Mouse (Mus musculus): ENCODE measurements at regions not wholly inside any gene's neighbourhood (a gene's known extent, or its start where the extent isn't known, plus 50 kb on each side); places are given as distances from the start of the nearest gene placed in this dataset.
A peak's percentile ranks its signal among the peaks of the same experiment; 100 is the strongest.
"Not testable (repeated sequence)": the region's sequence is repeated elsewhere in the genome, so short reads cannot be mapped to it uniquely, and the experiment has no call there.

GRCm38 (mm10) chr16:86473059-86473740, 571.6 kb upstream of the Adamts5 start:
- no peak overlapping the region for H3K9ac ChIP-seq (ENCODE audit: low read length)
- H3K4me1 ChIP-seq (ENCODE audit: control insufficient read depth, insufficient read depth, low read length), result no peaks in the 10 kb centered on the region
- no peak overlapping the region for H3K27ac ChIP-seq (ENCODE audit: low read depth, low read length)
- peak; percentile 23 for DNase-seq (ENCODE audit: low spot score, missing footprints)
- H3K27me3 ChIP-seq (ENCODE audit: control insufficient read depth, insufficient read depth, low read length), result no peaks in the 10 kb centered on the region
- no peak overlapping the region for H3K4me2 ChIP-seq
- H3K4me3 ChIP-seq (ENCODE audit: low read depth, low read length), result no peak overlapping the region
- no peaks in the 10 kb centered on the region for H3K9me3 ChIP-seq (ENCODE audit: control insufficient read depth, low read length)
- ATAC-seq (ENCODE audit: low FRiP score), result peak; percentile 61; the same call in 1 of the 2 replicates
- 59% methylated on average over 4 of the region's 4 CpGs for WGBS
- no peaks in the 10 kb centered on the region for H3K36me3 ChIP-seq (ENCODE audit: control insufficient read depth, insufficient read depth, low read length)

- no peak overlapping the region for H3K9ac ChIP-seq (ENCODE audit: low read length)
- H3K27ac ChIP-seq (ENCODE audit: low read depth, low read length), result no peak overlapping the region
- no peaks in the 10 kb centered on the region for H3K36me3 ChIP-seq (ENCODE audit: control insufficient read depth, insufficient read depth, low read length)
- no peak for ATAC-seq (ENCODE audit: low FRiP score)
- no peaks in the 10 kb centered on the region for H3K27me3 ChIP-seq (ENCODE audit: control insufficient read depth, insufficient read depth, low read length)
- H3K9me3 ChIP-seq (ENCODE audit: control insufficient read depth, low read length), result no peaks in the 10 kb centered on the region
- H3K4me2 ChIP-seq, result no peak overlapping the region
- no peaks in the 10 kb centered on the region for H3K4me1 ChIP-seq (ENCODE audit: control insufficient read depth, insufficient read depth, low read length)
- peak; percentile 47 for DNase-seq (ENCODE audit: low spot score, missing footprints)
- no peak overlapping the region for H3K4me3 ChIP-seq (ENCODE audit: low read depth, low read length)
- 80% methylated on average over 9 of the region's 9 CpGs for WGBS
Observed at GRCm38 (mm10) chr16:86461073-86461472, 559.4 kb upstream of the Adamts5 start.

- no peak for DNase-seq (ENCODE audit: low spot score, missing footprints)
- ATAC-seq (ENCODE audit: low FRiP score), result peak; percentile 55; the same call in 1 of the 2 replicates
- no peaks in the 10 kb centered on the region for H3K4me1 ChIP-seq (ENCODE audit: control insufficient read depth, insufficient read depth, low read length)
- H3K4me3 ChIP-seq (ENCODE audit: low read depth, low read length), result no peak overlapping the region
- no peaks in the 10 kb centered on the region for H3K9me3 ChIP-seq (ENCODE audit: control insufficient read depth, low read length)
- WGBS, result 81% methylated on average over 3 of the region's 3 CpGs
- H3K27ac ChIP-seq (ENCODE audit: low read depth, low read length), result no peak overlapping the region
- no peaks in the 10 kb centered on the region for H3K27me3 ChIP-seq (ENCODE audit: control insufficient read depth, insufficient read depth, low read length)
- no peaks in the 10 kb centered on the region for H3K36me3 ChIP-seq (ENCODE audit: control insufficient read depth, insufficient read depth, low read length)
- no peak overlapping the region for H3K4me2 ChIP-seq
- H3K9ac ChIP-seq (ENCODE audit: low read length), result no peak overlapping the region
Observed at GRCm38 (mm10) chr16:86456649-86457048, 555.0 kb upstream of the Adamts5 start.

- ATAC-seq (ENCODE audit: low FRiP score), result no peak
- H3K27me3 ChIP-seq (ENCODE audit: control insufficient read depth, insufficient read depth, low read length), result no peaks in the 10 kb centered on the region
- H3K9me3 ChIP-seq (ENCODE audit: control insufficient read depth, low read length), result no peaks in the 10 kb centered on the region
- H3K4me2 ChIP-seq, result no peak overlapping the region
- no peaks in the 10 kb centered on the region for H3K4me1 ChIP-seq (ENCODE audit: control insufficient read depth, insufficient read depth, low read length)
- H3K4me3 ChIP-seq (ENCODE audit: low read depth, low read length), result no peak overlapping the region
- H3K36me3 ChIP-seq (ENCODE audit: control insufficient read depth, insufficient read depth, low read length), result no peaks in the 10 kb centered on the region
- 79% methylated on average over 3 of the region's 3 CpGs for WGBS
- no peak overlapping the region for H3K9ac ChIP-seq (ENCODE audit: low read length)
- DNase-seq (ENCODE audit: low spot score, missing footprints), result no peak
- H3K27ac ChIP-seq (ENCODE audit: low read depth, low read length), result no peak overlapping the region
Observed at GRCm38 (mm10) chr16:86454810-86455209, 553.2 kb upstream of the Adamts5 start.

- no peaks in the 10 kb centered on the region for H3K9me3 ChIP-seq (ENCODE audit: control insufficient read depth, low read length)
- no peak for ATAC-seq (ENCODE audit: low FRiP score)
- no peak overlapping the region for H3K4me3 ChIP-seq (ENCODE audit: low read depth, low read length)
- DNase-seq (ENCODE audit: low spot score, missing footprints), result no peak
- H3K36me3 ChIP-seq (ENCODE audit: control insufficient read depth, insufficient read depth, low read length), result no peaks in the 10 kb centered on the region
- no peaks in the 10 kb centered on the region for H3K27me3 ChIP-seq (ENCODE audit: control insufficient read depth, insufficient read depth, low read length)
- no peak overlapping the region for H3K27ac ChIP-seq (ENCODE audit: low read depth, low read length)
- H3K9ac ChIP-seq (ENCODE audit: low read length), result no peak overlapping the region
- H3K4me2 ChIP-seq, result no peak overlapping the region
- H3K4me1 ChIP-seq (ENCODE audit: control insufficient read depth, insufficient read depth, low read length), result no peaks in the 10 kb centered on the region
Observed at GRCm38 (mm10) chr16:86454031-86454430, 552.4 kb upstream of the Adamts5 start.

- no peaks in the 10 kb centered on the region for H3K4me1 ChIP-seq (ENCODE audit: control insufficient read depth, insufficient read depth, low read length)
- no peak overlapping the region for H3K9ac ChIP-seq (ENCODE audit: low read length)
- no peak overlapping the region for H3K4me3 ChIP-seq (ENCODE audit: low read depth, low read length)
- no peaks in the 10 kb centered on the region for H3K9me3 ChIP-seq (ENCODE audit: control insufficient read depth, low read length)
- no peaks in the 10 kb centered on the region for H3K27me3 ChIP-seq (ENCODE audit: control insufficient read depth, insufficient read depth, low read length)
- H3K36me3 ChIP-seq (ENCODE audit: control insufficient read depth, insufficient read depth, low read length), result no peaks in the 10 kb centered on the region
- ATAC-seq (ENCODE audit: low FRiP score) (no peak), DNase-seq (ENCODE audit: low spot score, missing footprints) (peak; percentile 49)
- 25% methylated on average over 1 of the region's 1 CpGs for WGBS
- no peak overlapping the region for H3K27ac ChIP-seq (ENCODE audit: low read depth, low read length)
- no peak overlapping the region for H3K4me2 ChIP-seq
Observed at GRCm38 (mm10) chr16:86448478-86449160, 547.0 kb upstream of the Adamts5 start.

GRCm38 (mm10) chr16:86419458-86419857, 517.8 kb upstream of the Adamts5 start:
- peak; percentile 80 for ATAC-seq (ENCODE audit: low FRiP score)
- not testable (repeated sequence) for H3K27me3 ChIP-seq (ENCODE audit: control insufficient read depth, insufficient read depth, low read length); H3K4me3 ChIP-seq (ENCODE audit: low read depth, low read length); H3K27ac ChIP-seq (ENCODE audit: low read depth, low read length); H3K9me3 ChIP-seq (ENCODE audit: control insufficient read depth, low read length); H3K4me1 ChIP-seq (ENCODE audit: control insufficient read depth, insufficient read depth, low read length); H3K4me2 ChIP-seq; H3K36me3 ChIP-seq (ENCODE audit: control insufficient read depth, insufficient read depth, low read length); H3K9ac ChIP-seq (ENCODE audit: low read length)
- 15% methylated on average over 5 of the region's 5 CpGs for WGBS
- peak; percentile 91 for DNase-seq (ENCODE audit: low spot score, missing footprints)

- 85% methylated on average over 2 of the region's 2 CpGs for WGBS
- Histone ChIP-seq H3K36me3 (ENCODE audit: control insufficient read depth, insufficient read depth, low read length) (no peaks in the 10 kb centered on the region), H3K4me2 (no peak overlapping the region), H3K4me3 (ENCODE audit: low read depth, low read length) (no peak overlapping the region), H3K4me1 (ENCODE audit: control insufficient read depth, insufficient read depth, low read length) (no peaks in the 10 kb centered on the region), H3K27ac (ENCODE audit: low read depth, low read length) (no peak overlapping the region), H3K9me3 (ENCODE audit: control insufficient read depth, low read length) (no peaks in the 10 kb centered on the region), H3K9ac (ENCODE audit: low read length) (no peak overlapping the region), H3K27me3 (ENCODE audit: control insufficient read depth, insufficient read depth, low read length) (no peaks in the 10 kb centered on the region)
- ATAC-seq (ENCODE audit: low FRiP score), result no peak
- DNase-seq (ENCODE audit: low spot score, missing footprints), result no peak
Observed at GRCm38 (mm10) chr16:86404309-86404708, 502.7 kb upstream of the Adamts5 start.

- WGBS, result 95% methylated on average over 1 of the region's 1 CpGs
- no peak overlapping the region for H3K4me3 ChIP-seq (ENCODE audit: low read depth, low read length)
Observed at GRCm38 (mm10) chr16:86401381-86401780, 499.8 kb upstream of the Adamts5 start.

More at GRCm38 (mm10) chr16:86401381-86401780, 499.8 kb upstream of the Adamts5 start:
- no peak overlapping the region for H3K9ac ChIP-seq (ENCODE audit: low read length)
- no peaks in the 10 kb centered on the region for H3K27me3 ChIP-seq (ENCODE audit: control insufficient read depth, insufficient read depth, low read length)
- no peak for DNase-seq (ENCODE audit: low spot score, missing footprints)
- H3K27ac ChIP-seq (ENCODE audit: low read depth, low read length), result no peak overlapping the region
- H3K4me1 ChIP-seq (ENCODE audit: control insufficient read depth, insufficient read depth, low read length), result no peaks in the 10 kb centered on the region
- no peaks in the 10 kb centered on the region for H3K9me3 ChIP-seq (ENCODE audit: control insufficient read depth, low read length)
- no peak overlapping the region for H3K4me2 ChIP-seq
- ATAC-seq (ENCODE audit: low FRiP score), result no peak
- no peaks in the 10 kb centered on the region for H3K36me3 ChIP-seq (ENCODE audit: control insufficient read depth, insufficient read depth, low read length)

All from midbrain, embryonic 11.5 days (tissue).